Mouse (Mus musculus) midbrain, embryonic 14.5 days (tissue): Measurements from ENCODE around the gene Dapk1. TPM values are rescaled to one million over a fixed set of nuclear protein-coding genes. Genes with fewer than 3 reads are reported as not detected.

Experiments used
- ATAC-seq: fragments of 200-750 bp; cut with Nextera tagmentation; 2 replicates; pipeline ENCODE4 v1.8.0; 2017; ENCODE audit warnings: moderate number of reproducible peaks, moderate library complexity; ENCODE audit not compliant: low FRiP score, low TSS enrichment
- DNase-seq: peaks from one replicate; pipeline ENCODE4 v3.0.0-alpha.2; 2015
- H3K27ac ChIP-seq: fragments of 300-500 bp; sonication (generic); replicated peaks from 2 replicates; pipeline ENCODE4 v1.5.1; 2014; ENCODE audit warnings: mild to moderate bottlenecking, low read depth, low read length, moderate library complexity
- H3K27me3 ChIP-seq: fragments of 300-500 bp; sonication (generic); 2 replicates; pipeline ENCODE4 v1.6.1; 2014; ENCODE audit warnings: low read length, control low read depth, mixed read lengths; ENCODE audit not compliant: control insufficient read depth, insufficient read depth
- H3K36me3 ChIP-seq: fragments of 300-500 bp; sonication (generic); 2 replicates; pipeline ENCODE4 v1.6.1; 2014; ENCODE audit warnings: low read length, control low read depth; ENCODE audit not compliant: control insufficient read depth, insufficient read depth
- H3K4me1 ChIP-seq: fragments of 300-500 bp; sonication (generic); 2 replicates; pipeline ENCODE4 v1.6.1; 2014; ENCODE audit warnings: mild to moderate bottlenecking, antibody characterized with exemption, low read length, control low read depth; ENCODE audit not compliant: control insufficient read depth, insufficient read depth
- H3K4me2 ChIP-seq: fragments of 300-500 bp; sonication (generic); 2 replicates; pipeline ENCODE4 v1.6.1; 2014; ENCODE audit warnings: mild to moderate bottlenecking, low read length, moderate library complexity
- H3K4me3 ChIP-seq: fragments of 300-500 bp; sonication (generic); replicated peaks from 2 replicates; pipeline ENCODE4 v1.5.1; 2014; ENCODE audit warnings: low read depth, low read length
- H3K9ac ChIP-seq: fragments of 300-500 bp; sonication (generic); replicated peaks from 2 replicates; pipeline ENCODE4 v1.6.1; 2014; ENCODE audit warnings: mild to moderate bottlenecking, low read length, moderate library complexity
- H3K9me3 ChIP-seq: fragments of 300-500 bp; sonication (generic); 2 replicates; pipeline ENCODE4 v1.6.1; 2016; ENCODE audit warnings: low read length, control low read depth, mixed read lengths; ENCODE audit not compliant: control insufficient read depth
- WGBS: fragments of 180-500 bp; shearing (Covaris S2); extraction: QIAGEN DNeasy Blood & Tissue Kit; methylation state at CpG from one replicate; pipeline ENCODE4 v1.1.7; 2014; 5-methylcytosine and 5-hydroxymethylcytosine counted together
- polyA plus RNA-seq: library from polyadenylated mRNA; unstranded; fragments of >200 nt; fragmentation: Nextera tagmentation; extraction: Ambion mirVana; gene quantifications from 2 replicates; pipeline ENCODE4 v1.2.1, GENCODE M21; 2014

Dapk1 gene
- 41.7 and 42.4 TPM in 2 replicates for polyA plus RNA-seq

DNA sequence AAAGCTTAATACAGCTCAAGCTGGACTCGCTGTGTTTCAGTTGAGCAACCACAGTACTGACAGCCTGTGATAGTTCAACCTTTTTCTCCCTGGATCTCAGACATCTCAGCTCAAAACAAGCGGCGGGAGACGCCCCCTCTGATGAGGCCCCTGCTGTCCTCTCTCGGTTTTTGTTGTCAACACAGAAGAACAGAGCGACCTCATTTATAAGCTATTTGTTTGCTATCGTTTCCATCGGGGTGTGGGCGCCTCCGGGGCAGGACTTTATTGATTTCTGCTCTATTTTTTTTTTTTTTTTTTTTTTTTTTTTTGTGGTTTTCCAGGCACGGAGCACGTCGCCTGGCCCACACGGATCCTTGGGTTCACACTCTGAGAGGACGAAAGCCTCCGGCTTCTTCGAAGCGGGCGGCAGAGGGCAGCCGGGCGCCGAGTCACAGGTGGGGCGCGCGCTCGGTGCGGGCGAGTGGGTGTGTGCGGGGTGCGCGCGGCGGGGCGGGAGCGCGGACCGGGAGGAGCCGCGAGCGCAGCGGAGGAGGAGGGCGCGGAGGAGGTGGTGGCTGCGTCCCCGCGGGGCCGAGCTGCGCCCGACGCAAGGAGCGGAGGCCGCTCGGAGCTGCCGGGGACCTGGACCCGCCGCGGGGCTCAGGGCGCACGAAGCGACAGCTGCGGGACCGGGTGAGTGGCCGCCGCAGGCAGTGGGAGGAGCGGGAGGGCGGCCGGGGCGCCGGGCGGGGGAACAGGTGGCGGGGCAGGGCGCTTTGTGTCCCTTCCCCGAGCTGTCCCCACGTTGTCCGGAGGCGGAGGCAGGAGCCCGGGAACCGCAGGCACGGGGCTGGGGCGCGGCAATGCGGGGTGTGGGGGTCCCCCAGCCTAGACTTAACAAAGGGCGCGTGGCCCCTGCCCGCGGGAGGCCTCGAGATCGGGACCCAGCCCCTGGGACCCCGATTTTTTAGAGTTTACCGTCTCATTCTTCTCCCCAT, at the start of gene Dapk1:
Gene Dapk1 (plus strand): TSS at position 512 of the 980 bp plus-strand sequence.
- Histone ChIP-seq H3K4me2 (peak within 1 kb of the TSS; percentile 61), H3K4me3 (peak within 1 kb of the TSS; percentile 88)

DNA sequence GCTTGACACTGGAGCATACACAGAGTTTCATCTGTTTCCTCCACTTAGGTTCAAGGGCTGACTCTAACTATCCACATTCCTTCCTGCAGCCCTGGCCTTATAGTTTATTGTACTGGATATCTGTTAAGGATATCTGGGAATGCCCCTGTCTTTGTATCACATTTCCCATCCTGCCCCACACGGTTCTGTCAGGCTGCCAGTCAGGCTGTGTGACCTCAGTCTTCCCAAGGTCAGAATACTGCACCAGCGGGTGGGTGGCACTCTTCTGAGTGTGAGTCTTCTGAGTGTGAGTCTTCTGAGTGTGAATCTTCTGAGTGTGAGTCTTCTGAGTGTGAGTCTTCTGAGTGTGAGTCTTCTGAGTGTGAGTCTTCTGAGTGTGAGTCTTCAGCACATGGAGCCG, 48.4 kb upstream of the Dapk1 start:
- Histone ChIP-seq H3K36me3 (no peaks in the 10 kb centered on the region), H3K4me3 (no peak overlapping the region), H3K9ac (no peak overlapping the region), H3K27me3 (no peaks in the 10 kb centered on the region), H3K27ac (no peak overlapping the region), H3K4me1 (no peaks in the 10 kb centered on the region), H3K9me3 (no peaks in the 10 kb centered on the region), H3K4me2 (no peak overlapping the region)
- WGBS, result 81% methylated on average over 3 of the region's 3 CpGs
- DNase-seq (no peak), ATAC-seq (no peak)

More for the DNA sequence above, at the start of gene Dapk1:
- Histone ChIP-seq H3K4me1 (peaks cover 23% of the 10 kb centered on the region), H3K9ac (peak within 1 kb of the TSS; percentile 95), H3K27me3 (no peaks in the 10 kb centered on the region), H3K36me3 (peaks cover 6% of the 10 kb centered on the region; the same call in 1 of the 2 replicates), H3K27ac (peak within 1 kb of the TSS; percentile 96), H3K9me3 (no peaks in the 10 kb centered on the region)
- ATAC-seq (peak; percentile 88), DNase-seq (peak; percentile 95)
- under 1% methylated on average over 90 of the region's 90 CpGs for WGBS

DNA sequence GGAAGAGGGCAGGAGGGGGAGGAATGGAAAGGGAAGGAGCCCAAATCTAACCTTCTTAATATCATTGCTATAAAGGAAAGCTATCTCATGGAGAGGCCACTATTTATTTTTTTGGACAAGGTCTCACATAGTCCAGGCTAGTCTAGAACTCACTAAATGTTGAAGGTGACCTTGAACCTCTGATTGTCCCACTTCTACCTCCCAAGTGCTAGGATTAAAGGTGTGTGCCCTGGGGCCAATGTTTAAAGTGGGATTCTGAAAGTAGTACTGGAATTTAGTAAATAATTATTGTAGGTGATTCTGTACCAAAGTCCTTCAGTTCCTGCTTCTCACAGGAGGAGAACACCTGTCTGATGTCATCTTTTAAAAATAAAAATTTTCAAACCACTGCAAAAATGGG, 45.3 kb upstream of the Dapk1 start:
- H3K27ac ChIP-seq, result no peak overlapping the region
- H3K27me3 ChIP-seq, result no peaks in the 10 kb centered on the region
- no peaks in the 10 kb centered on the region for H3K9me3 ChIP-seq
- no peak overlapping the region for H3K4me2 ChIP-seq
- no peaks in the 10 kb centered on the region for H3K4me1 ChIP-seq
- ATAC-seq (no peak), DNase-seq (no peak)
- H3K4me3 ChIP-seq, result no peak overlapping the region
- H3K9ac ChIP-seq, result no peak overlapping the region
- no peaks in the 10 kb centered on the region for H3K36me3 ChIP-seq

DNA sequence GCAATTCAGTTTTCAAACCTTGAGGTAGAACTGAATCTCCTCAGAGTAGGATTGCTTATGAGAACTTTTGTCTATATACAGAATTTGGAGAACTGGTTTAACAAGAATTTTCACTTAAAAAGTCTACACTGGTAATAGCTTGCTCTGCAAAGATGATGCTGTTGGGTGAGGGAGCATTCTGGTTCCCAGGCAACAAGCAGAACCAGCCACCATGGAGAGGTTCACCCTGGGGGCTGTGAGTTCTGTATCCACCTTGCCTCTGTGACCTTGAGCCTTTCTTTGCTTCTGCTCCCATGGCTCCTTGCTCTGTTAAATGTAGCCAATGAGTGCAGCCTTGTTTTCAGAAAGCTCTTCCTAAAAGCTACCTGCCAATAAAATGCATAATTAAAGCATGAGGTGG, 44.8 kb upstream of the Dapk1 start:
- Histone ChIP-seq H3K27me3 (no peaks in the 10 kb centered on the region), H3K9me3 (no peaks in the 10 kb centered on the region), H3K27ac (no peak overlapping the region), H3K4me1 (no peaks in the 10 kb centered on the region), H3K36me3 (no peaks in the 10 kb centered on the region), H3K9ac (no peak overlapping the region), H3K4me2 (no peak overlapping the region), H3K4me3 (no peak overlapping the region)
- ATAC-seq (no peak), DNase-seq (peak; percentile 25)

DNA sequence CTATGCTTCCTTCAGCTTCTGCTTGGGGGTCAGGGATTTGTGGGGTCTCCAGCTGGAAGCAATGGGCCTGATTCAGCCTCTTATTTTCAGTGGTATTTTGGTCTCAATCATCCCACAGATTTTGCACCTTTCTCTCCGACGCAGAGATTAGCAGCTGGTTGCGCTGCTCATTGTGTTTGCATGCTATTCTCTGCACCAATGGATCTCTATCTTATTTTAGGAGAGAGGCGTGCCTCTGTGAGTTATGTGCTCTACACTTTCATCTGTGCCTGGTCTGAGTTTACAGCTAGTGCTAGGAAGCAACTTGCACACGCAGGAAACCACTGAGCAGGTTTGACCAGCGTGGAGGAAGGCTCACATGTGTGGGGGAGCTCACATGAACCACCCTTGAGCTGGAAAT, 37.4 kb upstream of the Dapk1 start:
- Histone ChIP-seq H3K4me1 (no peaks in the 10 kb centered on the region), H3K27ac (no peak overlapping the region), H3K4me3 (no peak overlapping the region), H3K36me3 (no peaks in the 10 kb centered on the region), H3K27me3 (no peaks in the 10 kb centered on the region), H3K4me2 (no peak overlapping the region), H3K9me3 (no peaks in the 10 kb centered on the region), H3K9ac (no peak overlapping the region)
- WGBS, result 72% methylated on average over 6 of the region's 6 CpGs
- DNase-seq, result no peak
- no peak for ATAC-seq

DNA sequence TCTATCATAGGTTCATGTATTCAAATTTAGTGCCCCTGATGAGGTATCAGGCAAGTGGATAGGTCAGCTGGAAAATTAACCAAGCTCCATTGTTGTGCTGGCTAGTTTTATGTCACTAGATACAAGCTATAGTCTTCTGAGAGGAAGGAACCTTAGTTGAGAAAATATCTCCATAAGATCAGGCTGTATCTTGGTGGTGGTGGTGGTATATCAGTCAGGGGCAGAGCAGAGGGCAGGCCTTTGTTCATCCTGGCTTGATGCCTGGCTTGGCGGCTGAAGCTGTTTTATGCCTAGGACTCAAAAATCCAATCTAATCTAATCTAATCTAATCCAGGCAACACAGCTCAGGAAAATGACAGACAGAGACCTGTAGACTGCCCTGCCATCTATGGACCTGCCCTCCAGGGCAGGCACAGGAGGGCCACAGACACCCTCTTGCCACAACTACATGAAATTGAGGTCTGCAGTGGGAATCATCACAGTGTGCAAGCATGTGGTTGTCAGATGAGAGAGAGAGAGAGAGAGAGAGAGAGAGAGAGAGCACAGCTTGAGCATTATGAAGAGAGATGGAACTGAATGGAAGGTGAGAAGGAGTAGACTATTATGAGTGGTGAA, 32.7 kb upstream of the Dapk1 start:
- Histone ChIP-seq H3K9me3 (no peaks in the 10 kb centered on the region), H3K4me1 (no peaks in the 10 kb centered on the region)
- 94% methylated on average over 1 of the region's 1 CpGs for WGBS

DNA sequence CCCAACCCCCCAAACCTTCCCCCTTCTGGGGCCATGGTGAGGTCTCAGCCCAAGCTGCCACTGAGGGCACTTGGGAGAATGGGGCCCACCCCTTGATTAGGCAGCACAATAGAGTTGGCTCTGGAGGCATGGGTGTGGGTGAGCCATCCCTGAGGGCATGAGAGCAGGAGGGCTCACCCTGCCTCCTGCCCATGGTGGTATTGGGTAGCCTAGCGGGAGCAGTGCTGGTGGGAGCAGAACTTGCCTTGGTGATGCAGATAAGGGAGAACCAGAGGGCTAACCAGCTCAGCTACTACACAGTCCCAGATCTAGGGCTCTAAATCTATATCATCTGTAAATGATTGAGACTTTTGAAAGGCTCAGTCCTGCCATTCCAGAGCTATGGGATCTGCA, 32.2 kb upstream of the Dapk1 start:
- no peaks in the 10 kb centered on the region for H3K27me3 ChIP-seq
- no peak overlapping the region for H3K4me2 ChIP-seq
- H3K4me3 ChIP-seq, result no peak overlapping the region
- H3K9me3 ChIP-seq, result no peaks in the 10 kb centered on the region
- no peak for ATAC-seq
- H3K36me3 ChIP-seq, result no peaks in the 10 kb centered on the region
- H3K27ac ChIP-seq, result no peak overlapping the region
- H3K9ac ChIP-seq, result no peak overlapping the region
- DNase-seq, result no peak
- WGBS, result 86% methylated on average over 1 of the region's 1 CpGs
- H3K4me1 ChIP-seq, result no peaks in the 10 kb centered on the region

More for the DNA sequence above, 32.7 kb upstream of the Dapk1 start:
- H3K27ac ChIP-seq, result no peak overlapping the region
- ATAC-seq, result no peak
- no peak overlapping the region for H3K4me3 ChIP-seq
- no peaks in the 10 kb centered on the region for H3K36me3 ChIP-seq
- no peak for DNase-seq
- H3K27me3 ChIP-seq, result no peaks in the 10 kb centered on the region
- no peak overlapping the region for H3K4me2 ChIP-seq
- no peak overlapping the region for H3K9ac ChIP-seq

DNA sequence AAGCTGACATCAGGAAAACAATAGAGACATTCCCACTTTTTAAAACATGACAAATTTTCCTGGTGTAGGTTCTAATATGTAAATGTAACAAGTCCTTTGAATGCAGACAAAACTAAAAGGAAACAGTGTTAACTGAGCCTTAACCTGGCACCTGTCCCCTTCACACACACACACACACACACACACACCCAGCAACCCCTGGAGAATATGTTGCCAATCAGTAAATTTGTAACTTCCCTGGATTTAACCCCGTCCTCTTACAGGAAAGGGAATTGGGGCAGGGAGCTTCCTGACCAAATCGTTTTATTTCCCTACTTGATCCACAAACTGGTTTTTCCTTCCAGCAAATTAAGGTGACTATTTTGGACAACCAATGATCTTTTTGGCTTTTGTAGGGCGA, 28.2 kb upstream of the Dapk1 start:
- Histone ChIP-seq H3K27me3 (no peaks in the 10 kb centered on the region), H3K9me3 (no peaks in the 10 kb centered on the region), H3K36me3 (no peaks in the 10 kb centered on the region), H3K4me1 (no peaks in the 10 kb centered on the region), H3K9ac (no peak overlapping the region), H3K4me3 (no peak overlapping the region), H3K4me2 (no peak overlapping the region), H3K27ac (no peak overlapping the region)
- no peak for DNase-seq
- ATAC-seq, result no peak
- WGBS, result 83% methylated on average over 3 of the region's 3 CpGs

DNA sequence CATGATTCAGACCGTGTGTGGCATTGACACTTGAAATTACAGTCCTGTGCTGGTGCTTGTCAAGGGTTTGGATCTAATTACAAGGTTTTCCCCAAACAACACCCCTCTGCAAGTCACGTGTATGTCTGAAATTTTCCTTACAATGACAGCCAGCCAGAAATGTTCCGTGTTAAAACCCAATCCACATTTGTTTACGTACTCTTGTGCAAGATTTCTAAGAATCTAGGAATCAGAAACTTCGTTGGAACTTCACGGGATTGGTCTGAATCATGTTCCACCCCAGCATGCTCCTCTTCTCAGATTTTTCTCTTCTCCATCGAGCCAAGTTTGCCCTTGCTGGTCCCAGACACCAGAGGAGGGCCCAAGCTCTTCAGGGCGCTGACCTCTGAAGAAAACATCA, 27.8 kb upstream of the Dapk1 start:
- DNase-seq (no peak), ATAC-seq (no peak)
- Histone ChIP-seq H3K4me2 (no peak overlapping the region), H3K4me3 (no peak overlapping the region), H3K27ac (no peak overlapping the region), H3K4me1 (no peaks in the 10 kb centered on the region), H3K36me3 (no peaks in the 10 kb centered on the region), H3K27me3 (no peaks in the 10 kb centered on the region), H3K9me3 (no peaks in the 10 kb centered on the region), H3K9ac (no peak overlapping the region)
- WGBS, result 86% methylated on average over 8 of the region's 8 CpGs
